Mouse (Mus musculus): ENCODE data around the gene Khdc1a. TPM values are rescaled to one million over a fixed set of nuclear protein-coding genes. Genes with fewer than 3 reads are reported as not detected.

The Khdc1a gene
- polyA plus RNA-seq (2014; fragmentation: Nextera tagmentation; extraction: Ambion mirVana): not detected in 2 replicates

GRCm38 (mm10) chr1:21349341-21349740 lies at the start of gene Khdc1a:
Gene Khdc1a, plus strand, starts transcription at chr1:21349641.
- no peaks in the 10 kb centered on the region for H3K27me3 ChIP-seq (ENCODE audit: control insufficient read depth, insufficient read depth, low read length)
- no peak for ATAC-seq (ENCODE audit: low FRiP score, low TSS enrichment)
- H3K4me1 ChIP-seq (ENCODE audit: control insufficient read depth, insufficient read depth, low read length): no peaks in the 10 kb centered on the region
- no peaks in the 10 kb centered on the region for H3K9me3 ChIP-seq (ENCODE audit: control insufficient read depth, low read length)
- no peak within 1 kb of the TSS for H3K27ac ChIP-seq (ENCODE audit: low read depth, low read length)
- no peak within 1 kb of the TSS for H3K4me3 ChIP-seq (ENCODE audit: low read length)
- no peaks in the 10 kb centered on the region for H3K36me3 ChIP-seq (ENCODE audit: control insufficient read depth, insufficient read depth, low read length)
- no peak within 1 kb of the TSS for H3K4me2 ChIP-seq (replicated peaks; ENCODE audit: low read depth, low read length)
- 65% methylated on average over 2 of the region's 2 CpGs for WGBS
- no peak within 1 kb of the TSS for H3K9ac ChIP-seq (ENCODE audit: low read depth, low read length)

- Histone ChIP-seq H3K4me3 (ENCODE audit: low read length) (no peak overlapping the region), H3K27ac (ENCODE audit: low read depth, low read length) (no peak overlapping the region), H3K27me3 (ENCODE audit: control insufficient read depth, insufficient read depth, low read length) (no peaks in the 10 kb centered on the region), H3K9ac (ENCODE audit: low read depth, low read length) (no peak overlapping the region), H3K9me3 (ENCODE audit: control insufficient read depth, low read length) (no peaks in the 10 kb centered on the region), H3K4me2 (replicated peaks; ENCODE audit: low read depth, low read length) (no peak overlapping the region), H3K4me1 (ENCODE audit: control insufficient read depth, insufficient read depth, low read length) (no peaks in the 10 kb centered on the region), H3K36me3 (ENCODE audit: control insufficient read depth, insufficient read depth, low read length) (no peaks in the 10 kb centered on the region)
- WGBS: 60% methylated on average over 3 of the region's 3 CpGs
- no peak for ATAC-seq (ENCODE audit: low FRiP score, low TSS enrichment)
Observed at GRCm38 (mm10) chr1:21299826-21300225, 49.6 kb upstream of the Khdc1a start.

- no peak overlapping the region for H3K9ac ChIP-seq (ENCODE audit: low read depth, low read length)
- no peaks in the 10 kb centered on the region for H3K36me3 ChIP-seq (ENCODE audit: control insufficient read depth, insufficient read depth, low read length)
- no peaks in the 10 kb centered on the region for H3K9me3 ChIP-seq (ENCODE audit: control insufficient read depth, low read length)
- H3K4me3 ChIP-seq (ENCODE audit: low read length): no peak overlapping the region
- no peak for ATAC-seq (ENCODE audit: low FRiP score, low TSS enrichment)
- H3K27ac ChIP-seq (ENCODE audit: low read depth, low read length): no peak overlapping the region
- H3K4me1 ChIP-seq (ENCODE audit: control insufficient read depth, insufficient read depth, low read length): no peaks in the 10 kb centered on the region
- 78% methylated on average over 3 of the region's 3 CpGs for WGBS
- no peaks in the 10 kb centered on the region for H3K27me3 ChIP-seq (ENCODE audit: control insufficient read depth, insufficient read depth, low read length)
- H3K4me2 ChIP-seq (replicated peaks; ENCODE audit: low read depth, low read length): no peak overlapping the region
Observed at GRCm38 (mm10) chr1:21301686-21302085, 47.8 kb upstream of the Khdc1a start.

- no peaks in the 10 kb centered on the region for H3K36me3 ChIP-seq (ENCODE audit: control insufficient read depth, insufficient read depth, low read length)
- ATAC-seq (ENCODE audit: low FRiP score, low TSS enrichment): no peak
- no peaks in the 10 kb centered on the region for H3K4me1 ChIP-seq (ENCODE audit: control insufficient read depth, insufficient read depth, low read length)
- no peak overlapping the region for H3K4me3 ChIP-seq (ENCODE audit: low read length)
- no peak overlapping the region for H3K27ac ChIP-seq (ENCODE audit: low read depth, low read length)
- no peak overlapping the region for H3K4me2 ChIP-seq (replicated peaks; ENCODE audit: low read depth, low read length)
- 80% methylated on average over 3 of the region's 3 CpGs for WGBS
- no peaks in the 10 kb centered on the region for H3K27me3 ChIP-seq (ENCODE audit: control insufficient read depth, insufficient read depth, low read length)
- no peaks in the 10 kb centered on the region for H3K9me3 ChIP-seq (ENCODE audit: control insufficient read depth, low read length)
- H3K9ac ChIP-seq (ENCODE audit: low read depth, low read length): no peak overlapping the region
Observed at GRCm38 (mm10) chr1:21304174-21304573, 45.3 kb upstream of the Khdc1a start.

- Histone ChIP-seq H3K27ac (ENCODE audit: low read depth, low read length) (no peak overlapping the region), H3K9me3 (ENCODE audit: control insufficient read depth, low read length) (no peaks in the 10 kb centered on the region), H3K9ac (ENCODE audit: low read depth, low read length) (no peak overlapping the region), H3K4me2 (replicated peaks; ENCODE audit: low read depth, low read length) (no peak overlapping the region), H3K4me3 (ENCODE audit: low read length) (no peak overlapping the region), H3K27me3 (ENCODE audit: control insufficient read depth, insufficient read depth, low read length) (no peaks in the 10 kb centered on the region), H3K36me3 (ENCODE audit: control insufficient read depth, insufficient read depth, low read length) (no peaks in the 10 kb centered on the region), H3K4me1 (ENCODE audit: control insufficient read depth, insufficient read depth, low read length) (no peaks in the 10 kb centered on the region)
- ATAC-seq (ENCODE audit: low FRiP score, low TSS enrichment): no peak
- WGBS: 80% methylated on average over 4 of the region's 4 CpGs
Observed at GRCm38 (mm10) chr1:21304646-21305045, 44.8 kb upstream of the Khdc1a start.

GRCm38 (mm10) chr1:21305443-21305842 lies 44.0 kb upstream of the Khdc1a start:
- Histone ChIP-seq H3K4me3 (ENCODE audit: low read length) (no peak overlapping the region), H3K9me3 (ENCODE audit: control insufficient read depth, low read length) (no peaks in the 10 kb centered on the region), H3K27me3 (ENCODE audit: control insufficient read depth, insufficient read depth, low read length) (no peaks in the 10 kb centered on the region), H3K4me1 (ENCODE audit: control insufficient read depth, insufficient read depth, low read length) (no peaks in the 10 kb centered on the region), H3K36me3 (ENCODE audit: control insufficient read depth, insufficient read depth, low read length) (no peaks in the 10 kb centered on the region), H3K9ac (ENCODE audit: low read depth, low read length) (no peak overlapping the region), H3K4me2 (replicated peaks; ENCODE audit: low read depth, low read length) (no peak overlapping the region), H3K27ac (ENCODE audit: low read depth, low read length) (no peak overlapping the region)
- no peak for ATAC-seq (ENCODE audit: low FRiP score, low TSS enrichment)
- WGBS: 90% methylated on average over 3 of the region's 3 CpGs

GRCm38 (mm10) chr1:21314336-21314735 lies 35.1 kb upstream of the Khdc1a start:
- Histone ChIP-seq H3K4me3 (ENCODE audit: low read length) (no peak overlapping the region), H3K27ac (ENCODE audit: low read depth, low read length) (no peak overlapping the region), H3K27me3 (ENCODE audit: control insufficient read depth, insufficient read depth, low read length) (no peaks in the 10 kb centered on the region), H3K36me3 (ENCODE audit: control insufficient read depth, insufficient read depth, low read length) (no peaks in the 10 kb centered on the region), H3K4me1 (ENCODE audit: control insufficient read depth, insufficient read depth, low read length) (no peaks in the 10 kb centered on the region), H3K9me3 (ENCODE audit: control insufficient read depth, low read length) (no peaks in the 10 kb centered on the region), H3K4me2 (replicated peaks; ENCODE audit: low read depth, low read length) (no peak overlapping the region), H3K9ac (ENCODE audit: low read depth, low read length) (no peak overlapping the region)
- WGBS: 91% methylated on average over 2 of the region's 2 CpGs
- ATAC-seq (ENCODE audit: low FRiP score, low TSS enrichment): no peak

- Histone ChIP-seq H3K27me3 (ENCODE audit: control insufficient read depth, insufficient read depth, low read length) (no peaks in the 10 kb centered on the region), H3K36me3 (ENCODE audit: control insufficient read depth, insufficient read depth, low read length) (no peaks in the 10 kb centered on the region), H3K9ac (ENCODE audit: low read depth, low read length) (no peak overlapping the region), H3K27ac (ENCODE audit: low read depth, low read length) (no peak overlapping the region), H3K4me1 (ENCODE audit: control insufficient read depth, insufficient read depth, low read length) (no peaks in the 10 kb centered on the region), H3K4me3 (ENCODE audit: low read length) (no peak overlapping the region), H3K9me3 (ENCODE audit: control insufficient read depth, low read length) (no peaks in the 10 kb centered on the region), H3K4me2 (replicated peaks; ENCODE audit: low read depth, low read length) (no peak overlapping the region)
- ATAC-seq (ENCODE audit: low FRiP score, low TSS enrichment): no peak
- WGBS: 88% methylated on average over 2 of the region's 2 CpGs
Observed at GRCm38 (mm10) chr1:21315756-21316155, 33.7 kb upstream of the Khdc1a start.

- no peak for ATAC-seq (ENCODE audit: low FRiP score, low TSS enrichment)
- Histone ChIP-seq H3K4me1 (ENCODE audit: control insufficient read depth, insufficient read depth, low read length) (no peaks in the 10 kb centered on the region), H3K9ac (ENCODE audit: low read depth, low read length) (no peak overlapping the region), H3K4me3 (ENCODE audit: low read length) (no peak overlapping the region), H3K36me3 (ENCODE audit: control insufficient read depth, insufficient read depth, low read length) (no peaks in the 10 kb centered on the region), H3K9me3 (ENCODE audit: control insufficient read depth, low read length) (no peaks in the 10 kb centered on the region), H3K27me3 (ENCODE audit: control insufficient read depth, insufficient read depth, low read length) (no peaks in the 10 kb centered on the region), H3K27ac (ENCODE audit: low read depth, low read length) (no peak overlapping the region), H3K4me2 (replicated peaks; ENCODE audit: low read depth, low read length) (no peak overlapping the region)
- WGBS: 82% methylated on average over 2 of the region's 2 CpGs
Observed at GRCm38 (mm10) chr1:21316305-21316704, 33.1 kb upstream of the Khdc1a start.

GRCm38 (mm10) chr1:21318202-21318601 lies 31.2 kb upstream of the Khdc1a start:
- Histone ChIP-seq H3K36me3 (ENCODE audit: control insufficient read depth, insufficient read depth, low read length) (no peaks in the 10 kb centered on the region), H3K9ac (ENCODE audit: low read depth, low read length) (no peak overlapping the region), H3K4me3 (ENCODE audit: low read length) (no peak overlapping the region), H3K4me2 (replicated peaks; ENCODE audit: low read depth, low read length) (no peak overlapping the region), H3K27me3 (ENCODE audit: control insufficient read depth, insufficient read depth, low read length) (no peaks in the 10 kb centered on the region), H3K4me1 (ENCODE audit: control insufficient read depth, insufficient read depth, low read length) (no peaks in the 10 kb centered on the region), H3K27ac (ENCODE audit: low read depth, low read length) (no peak overlapping the region), H3K9me3 (ENCODE audit: control insufficient read depth, low read length) (no peaks in the 10 kb centered on the region)
- ATAC-seq (ENCODE audit: low FRiP score, low TSS enrichment): no peak

All from kidney, embryonic 14.5 days (tissue).